Mouse (Mus musculus) lung, postnatal 0 days (tissue): Measurements from ENCODE around the gene Aldh4a1.

Source experiments
- CTCF ChIP-seq: IDR thresholded peaks from 2 replicates; pipeline ENCODE4 v1.5.1; 2016; ENCODE audit warnings: antibody characterized with exemption, mild to moderate bottlenecking
- EP300 ChIP-seq: IDR thresholded peaks from 2 replicates; pipeline ENCODE4 v1.6.1; 2016; ENCODE audit warnings: antibody characterized with exemption, mild to moderate bottlenecking, control low read depth

GRCm38 (mm10) chr4:139640775-139641174 lies 18.1 kb downstream of the Aldh4a1 start:
- TF ChIP-seq CTCF, result no peak
- no peak for TF ChIP-seq EP300
